Mouse (Mus musculus) thymus, postnatal 14 days (tissue): ENCODE measurements around the gene Hook2.

Experiments
- DNase-seq: peaks from one replicate; pipeline ENCODE4 v3.0.0; 2021

Hook2 gene

DNA sequence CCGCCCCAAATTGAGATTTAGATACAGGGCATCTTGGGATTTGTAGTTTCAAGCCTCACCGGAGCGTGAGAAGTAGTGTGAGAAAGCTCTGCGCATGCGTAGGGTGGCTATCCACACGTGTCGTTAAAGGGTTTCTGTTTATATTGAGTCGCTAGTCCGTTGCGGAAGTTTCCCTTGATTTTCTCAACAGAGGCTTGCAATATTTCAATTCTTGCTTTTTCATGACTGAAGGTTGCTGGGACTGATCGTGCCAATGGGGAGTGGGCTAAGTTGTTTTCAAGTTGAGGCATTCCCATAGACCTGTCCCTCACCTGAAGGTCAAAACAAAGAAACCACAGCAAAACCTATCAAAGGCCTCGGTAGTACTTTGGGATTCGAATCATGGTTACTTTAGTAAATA, 44.4 kb downstream of the Hook2 start:
- DNase-seq: peak; percentile 87

- no peak for DNase-seq
Observed at GRCm38 (mm10) chr8:85035165-85035727, 44.8 kb downstream of the Hook2 start.

DNA sequence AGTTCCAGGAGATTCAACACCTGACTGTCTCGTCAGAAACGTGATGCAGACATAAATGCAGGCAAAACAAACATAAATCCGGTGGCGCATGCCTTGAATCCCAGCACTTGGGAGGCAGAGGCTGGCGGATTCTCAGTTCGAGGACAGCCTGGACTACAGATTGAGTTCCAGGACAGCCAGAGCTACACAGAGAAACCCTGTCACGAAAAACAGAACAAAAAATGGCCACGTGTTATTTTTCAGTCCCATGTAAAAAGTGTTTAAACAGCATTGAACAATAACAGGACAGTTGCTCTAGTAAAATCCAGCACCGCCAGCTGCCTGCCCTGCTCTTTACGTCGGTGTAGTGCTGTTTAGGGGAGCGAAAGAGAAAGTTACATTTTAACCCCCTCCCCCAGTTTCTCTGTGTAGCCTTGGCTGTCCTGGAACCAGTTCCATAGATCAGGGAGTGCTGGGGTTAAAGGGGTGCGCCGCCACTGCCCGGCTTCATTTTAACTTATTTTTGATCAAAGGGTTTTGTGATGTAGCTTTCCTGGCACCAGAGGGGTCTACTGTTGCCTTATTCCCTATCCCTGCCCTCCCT, 45.4 kb downstream of the Hook2 start:
- peak; percentile 40 for DNase-seq

DNA sequence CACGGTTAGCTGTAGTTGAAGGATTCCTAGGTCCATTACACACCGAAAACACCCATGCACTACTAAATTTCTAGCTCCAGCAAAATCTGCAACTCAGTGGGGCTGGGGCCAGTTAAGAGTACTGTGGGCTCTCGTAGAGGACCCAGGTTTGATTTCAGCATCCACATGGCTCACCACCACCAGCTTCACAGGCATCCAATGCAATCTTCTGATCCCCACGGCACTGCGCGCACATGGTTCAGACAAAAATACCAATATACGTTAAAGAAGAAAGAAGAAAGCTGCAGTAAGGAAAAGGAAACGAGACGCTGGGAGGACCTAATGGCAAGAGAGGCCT, 45.9 kb downstream of the Hook2 start:
- no peak for DNase-seq

- peak; percentile 89 for DNase-seq
Observed at GRCm38 (mm10) chr8:85036718-85037365, 46.4 kb downstream of the Hook2 start, which contains the start of gene Tnpo2. Tnpo2 (plus strand) TSS chr8:85036915.

GRCm38 (mm10) chr8:85037366-85037680, 46.9 kb downstream of the Hook2 start:
- DNase-seq: no peak

DNA sequence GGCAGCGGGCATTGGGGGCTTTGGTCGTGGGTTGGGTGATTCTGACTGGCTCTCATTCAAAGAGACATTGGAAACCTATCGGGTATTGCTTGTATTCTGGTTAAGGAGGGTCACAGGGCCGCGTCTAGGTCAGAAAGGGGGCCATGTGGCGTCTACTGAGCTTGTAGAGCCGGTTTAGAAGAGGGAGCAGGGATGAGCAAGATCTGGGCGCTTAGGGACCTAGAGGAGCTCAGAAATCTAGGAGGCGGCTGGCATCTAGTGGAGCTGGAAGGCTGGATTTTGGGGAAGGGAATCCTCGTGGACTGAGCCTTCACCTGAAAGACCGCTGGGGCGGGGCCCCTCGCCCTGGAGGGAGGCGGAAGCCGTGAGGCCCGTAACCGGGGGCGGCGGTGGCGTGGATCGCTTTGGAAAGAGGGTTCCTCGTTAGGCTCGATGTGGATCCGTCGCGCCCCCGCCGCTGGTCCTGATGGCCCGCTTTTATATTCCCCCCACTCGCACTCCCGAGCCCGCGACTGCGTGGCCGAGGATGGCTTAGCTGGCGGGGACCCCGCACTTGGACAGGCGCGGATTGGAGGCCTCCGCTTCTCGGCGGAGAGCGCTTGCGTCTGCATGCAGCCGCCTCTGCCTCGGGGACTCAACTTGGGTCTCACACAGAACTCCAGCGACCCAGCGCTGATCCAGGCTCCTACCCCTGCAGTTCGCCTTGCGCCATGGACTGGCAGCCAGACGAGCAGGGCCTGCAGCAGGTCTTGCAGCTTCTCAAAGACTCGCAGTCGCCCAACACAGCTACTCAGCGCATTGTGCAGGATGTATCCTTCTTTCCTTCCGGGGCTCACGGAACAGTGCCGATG, 47.5 kb downstream of the Hook2 start:
- DNase-seq: peak; percentile 85

GRCm38 (mm10) chr8:85043619-85044018, 53.2 kb downstream of the Hook2 start:
- DNase-seq: no peak
